ENCODE assay signal across 8 mouse cellular contexts in the genomic region with DNA sequence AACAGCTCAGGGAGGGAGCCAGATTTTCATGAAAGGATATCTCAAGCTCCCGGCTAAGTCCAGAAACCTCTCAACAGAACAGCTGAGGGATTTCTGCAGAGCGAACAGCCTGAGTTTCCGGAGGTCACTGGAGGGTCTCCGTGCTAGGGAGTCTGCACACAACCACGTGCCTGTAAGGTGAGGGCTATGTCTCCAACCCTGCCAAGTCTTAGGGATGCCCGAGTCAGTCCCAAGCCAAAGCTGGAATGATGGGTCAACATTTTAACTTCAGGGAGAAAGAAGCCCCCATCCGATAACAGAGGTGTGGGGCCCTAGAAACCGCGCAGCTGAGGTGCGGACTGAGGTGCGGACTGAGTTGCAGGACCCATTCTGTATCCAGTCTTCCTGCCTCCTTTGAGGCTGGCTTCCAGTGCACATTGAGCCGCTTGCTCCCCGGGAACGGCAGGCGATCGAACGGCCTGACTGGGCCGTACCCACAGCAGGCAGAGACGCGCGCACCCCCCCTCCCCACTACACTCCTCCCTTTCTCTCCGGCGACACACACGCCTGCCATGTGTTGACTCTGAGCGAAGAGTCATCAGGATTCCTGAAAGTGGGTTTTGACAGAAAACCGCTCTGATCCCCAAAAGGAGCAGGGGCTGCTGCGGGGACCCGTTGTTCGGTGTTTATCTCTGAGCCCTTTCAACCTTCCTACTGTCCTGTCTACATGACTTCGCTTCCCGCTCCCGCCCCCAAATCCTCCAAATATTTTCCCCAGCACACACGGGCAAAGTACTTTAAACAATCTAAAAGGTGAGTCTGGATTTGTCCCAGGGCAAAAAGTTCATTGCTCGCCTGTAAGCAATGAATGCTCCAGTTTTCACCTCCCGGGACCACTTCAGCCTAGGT. TPM values are rescaled to one million over a fixed set of nuclear protein-coding genes. Genes with fewer than 3 reads are reported as not detected.
DNase-seq lines count a peak whose midpoint lies in the region; ATAC-seq and TF ChIP-seq lines count a peak whose summit lies in the region.

No protein-coding gene starts in this region.

- intact Hi-C loops in left cerebral cortex, postnatal 36 days (cut with DNase I), result loop anchor here (5.0 kb wide), 1 partner anchor 123 kb away; no protein-coding TSS in a partner anchor

- no peaks in the 10 kb centered on the region for H3K9me3 ChIP-seq in hindbrain, embryonic 13.5 days
- H3K9me3 ChIP-seq in liver, embryonic 12.5 days (replicated peaks), result no peaks in the 10 kb centered on the region

- peak; percentile 38 for DNase-seq in adrenal gland, postnatal 10 days
- no peak for DNase-seq in adrenal gland, postnatal 4 days (ENCODE audit: low spot score in 2 of 2)
- peak; percentile 7 for DNase-seq in thymus, postnatal 4 days
- DNase-seq in thymus, postnatal 0 days (ENCODE audit: low spot score), result no peak
- no peak for DNase-seq in left cerebral cortex, postnatal 36 days (ENCODE audit: low spot score in 2 of 2)

- ATAC-seq in hindbrain, embryonic 13.5 days (ENCODE audit: low FRiP score), result peak; percentile 52; the same call in 1 of the 2 replicates
- ATAC-seq in liver, embryonic 12.5 days, result no peak

- 15% methylated on average over 35 of the region's 35 CpGs for WGBS in hindbrain, embryonic 13.5 days
- WGBS in liver, embryonic 12.5 days (ENCODE audit: insufficient replicate concordance), result 20% methylated on average over 35 of the region's 35 CpGs
- 15% methylated on average over 35 of the region's 35 CpGs for WGBS in olfactory bulb, adult 2 months

- TF ChIP-seq POLR2A in olfactory bulb, adult 2 months (IDR thresholded peaks at IDR 0.05; ENCODE audit: insufficient read depth, low read depth, low read length), result no peak

- peak overlapping the region; percentile 76 for H3K4me2 ChIP-seq in hindbrain, embryonic 13.5 days
- H3K4me2 ChIP-seq in liver, embryonic 12.5 days, result peak overlapping the region; percentile 68

- H3K36me3 ChIP-seq in hindbrain, embryonic 13.5 days, result no peaks in the 10 kb centered on the region
- no peaks in the 10 kb centered on the region for H3K36me3 ChIP-seq in liver, embryonic 12.5 days

- H3K27ac ChIP-seq in hindbrain, embryonic 13.5 days, result no peak overlapping the region
- no peak overlapping the region for H3K27ac ChIP-seq in liver, embryonic 12.5 days
- no peak overlapping the region for H3K27ac ChIP-seq in olfactory bulb, adult 2 months (ENCODE audit: insufficient read depth, low read depth, low read length)

- H3K27me3 ChIP-seq in hindbrain, embryonic 13.5 days, result peaks cover 89% of the 10 kb centered on the region
- peaks cover 61% of the 10 kb centered on the region for H3K27me3 ChIP-seq in liver, embryonic 12.5 days (replicated peaks)

- TF ChIP-seq CTCF in olfactory bulb, adult 2 months (IDR thresholded peaks at IDR 0.05; ENCODE audit: insufficient read depth, low read depth, low read length), result no peak

- H3K4me3 ChIP-seq in hindbrain, embryonic 13.5 days, result peak overlapping the region; percentile 55
- H3K4me3 ChIP-seq in liver, embryonic 12.5 days, result peak overlapping the region; percentile 45
- H3K4me3 ChIP-seq in olfactory bulb, adult 2 months (ENCODE audit: insufficient read depth, low read depth, low read length), result peak overlapping the region; percentile 71

- H3K4me1 ChIP-seq in hindbrain, embryonic 13.5 days (replicated peaks), result peaks cover 10% of the 10 kb centered on the region
- no peaks in the 10 kb centered on the region for H3K4me1 ChIP-seq in liver, embryonic 12.5 days
- H3K4me1 ChIP-seq in olfactory bulb, adult 2 months (ENCODE audit: control insufficient read depth, insufficient read depth, low read length), result peaks cover 10% of the 10 kb centered on the region; the same call in 1 of the 2 replicates

- H3K9ac ChIP-seq in hindbrain, embryonic 13.5 days, result peak overlapping the region; percentile 74
- H3K9ac ChIP-seq in liver, embryonic 12.5 days, result no peak overlapping the region

RNA-seq across cellular contexts. Expression of a gene that starts 1.2 kb away (rescaled TPM):
- total RNA-seq in adrenal gland, postnatal 10 days (2021), result 10 to 100 TPM; 41.8 to 56.6 TPM
- 10 to 100 TPM; 31.8 to 43.1 TPM for total RNA-seq in adrenal gland, postnatal 4 days (2021)
- 1.1 and 1.5 TPM in 2 replicates for polyA plus RNA-seq in thymus, postnatal 0 days (2015; fragmentation: Nextera tagmentation; extraction: Ambion mirVana)
- polyA plus RNA-seq in hindbrain, embryonic 13.5 days (2015; fragmentation: Nextera tagmentation; extraction: Ambion mirVana), result 19.5 and 22.3 TPM in 2 replicates
- 3.7 and 3.9 TPM in 2 replicates for polyA plus RNA-seq in liver, embryonic 12.5 days (2016; fragmentation: Nextera tagmentation; extraction: Ambion mirVana)
- not detected in 2 replicates for polyA plus RNA-seq in olfactory bulb, adult 2 months (2012; ENCODE audit: insufficient read depth, insufficient read length, low replicate concordance, missing spikeins)
- 10 to 100 TPM; 30.7 to 39.9 TPM for total RNA-seq in left cerebral cortex, postnatal 36 days (2021)

Comparison
In these comparisons a context has a peak if more than half of its experiments do, and no peak if none do; other contexts are left out.
1. DNase-seq: peak in adrenal gland, postnatal 10 days (single experiment) and thymus, postnatal 4 days (single experiment); none in adrenal gland, postnatal 4 days (0 of 2), thymus, postnatal 0 days (single experiment) and left cerebral cortex, postnatal 36 days (0 of 2).
2. Peak in every context shown above with its lines, with median percentiles within 50 percentile points of each other: H3K4me3 ChIP-seq.